Mouse (Mus musculus) thymus, postnatal 25 days (tissue): ENCODE data around the gene Lrrc4.

Source experiments
- DNase-seq: peaks from one replicate; pipeline ENCODE4 v3.0.0; 2022

Lrrc4 gene

GRCm38 (mm10) chr6:28717845-28718237 lies 113.7 kb downstream of the Lrrc4 start:
- DNase-seq: peak; percentile 10

GRCm38 (mm10) chr6:28717203-28717844 lies 114.2 kb downstream of the Lrrc4 start:
- peak; percentile 67 for DNase-seq

- DNase-seq: no peak
Measured at GRCm38 (mm10) chr6:28710035-28710434, 121.5 kb downstream of the Lrrc4 start.

GRCm38 (mm10) chr6:28706976-28707592 lies 124.5 kb downstream of the Lrrc4 start:
- no peak for DNase-seq

- no peak for DNase-seq
Measured at GRCm38 (mm10) chr6:28706108-28706975, 125.2 kb downstream of the Lrrc4 start.

- no peak for DNase-seq
Measured at GRCm38 (mm10) chr6:28705384-28706107, 126.0 kb downstream of the Lrrc4 start.

GRCm38 (mm10) chr6:28704612-28705011 lies 126.9 kb downstream of the Lrrc4 start:
- DNase-seq: no peak

GRCm38 (mm10) chr6:28697214-28697613 lies 134.3 kb downstream of the Lrrc4 start:
- no peak for DNase-seq

- no peak for DNase-seq
Measured at GRCm38 (mm10) chr6:28692659-28693058, 138.9 kb downstream of the Lrrc4 start.

- no peak for DNase-seq
Measured at GRCm38 (mm10) chr6:28687776-28688175, 143.8 kb downstream of the Lrrc4 start.

- DNase-seq: no peak
Measured at GRCm38 (mm10) chr6:28685745-28686144, 145.8 kb downstream of the Lrrc4 start.

- no peak for DNase-seq
Measured at GRCm38 (mm10) chr6:28685052-28685451, 146.5 kb downstream of the Lrrc4 start.

- no peak for DNase-seq
Measured at GRCm38 (mm10) chr6:28681521-28682457, 149.8 kb downstream of the Lrrc4 start.

GRCm38 (mm10) chr6:28680537-28680936 lies 151.0 kb downstream of the Lrrc4 start:
- no peak for DNase-seq

GRCm38 (mm10) chr6:28678896-28679295 lies 152.7 kb downstream of the Lrrc4 start:
- DNase-seq: no peak

- DNase-seq: no peak
Measured at GRCm38 (mm10) chr6:28674686-28675085, 156.9 kb downstream of the Lrrc4 start.

GRCm38 (mm10) chr6:28672388-28672787 lies 159.2 kb downstream of the Lrrc4 start:
- no peak for DNase-seq

- DNase-seq: no peak
Measured at GRCm38 (mm10) chr6:28669251-28669650, 162.3 kb downstream of the Lrrc4 start.

GRCm38 (mm10) chr6:28667586-28667985 lies 164.0 kb downstream of the Lrrc4 start:
- no peak for DNase-seq

GRCm38 (mm10) chr6:28664716-28665115 lies 166.8 kb downstream of the Lrrc4 start:
- no peak for DNase-seq

GRCm38 (mm10) chr6:28663670-28664069 lies 167.9 kb downstream of the Lrrc4 start:
- no peak for DNase-seq

GRCm38 (mm10) chr6:28663004-28663403 lies 168.5 kb downstream of the Lrrc4 start:
- no peak for DNase-seq
